Mouse (Mus musculus) frontal cortex, postnatal 25 days (tissue): ENCODE data around the gene Rftn2.

ENCODE experiments used
- DNase-seq, 2 experiments: peaks; one replicate each; pipeline ENCODE4 v3.0.0; 2022; ENCODE audit warnings: low spot score in 2 of 2

Rftn2 gene

GRCm38 (mm10) chr1:55226011-55226857 lies at the start of gene Rftn2:
Gene Rftn2, minus strand, starts transcription at chr1:55226782.
- no peak for DNase-seq

GRCm38 (mm10) chr1:55265447-55265846 lies 38.9 kb upstream of the Rftn2 start:
- no peak for DNase-seq

- DNase-seq: no peak
Observed at GRCm38 (mm10) chr1:55264385-55264784, 37.8 kb upstream of the Rftn2 start.

- DNase-seq: no peak
Observed at GRCm38 (mm10) chr1:55246374-55246773, 19.8 kb upstream of the Rftn2 start.

- DNase-seq: no peak
Observed at GRCm38 (mm10) chr1:55239237-55239636, 12.7 kb upstream of the Rftn2 start.

- DNase-seq: no peak
Observed at GRCm38 (mm10) chr1:55238496-55238895, 11.9 kb upstream of the Rftn2 start.

GRCm38 (mm10) chr1:55237643-55238161 lies 11.1 kb upstream of the Rftn2 start:
- DNase-seq: no peak

GRCm38 (mm10) chr1:55236890-55237642 lies 10.5 kb upstream of the Rftn2 start, which contains the start of gene Mars2:
Gene Mars2, plus strand, starts transcription at chr1:55237177.
- DNase-seq: peak; percentile 86 to 92

GRCm38 (mm10) chr1:55236487-55236886 lies 9.9 kb upstream of the Rftn2 start:
- no peak for DNase-seq

GRCm38 (mm10) chr1:55234910-55235520 lies 8.4 kb upstream of the Rftn2 start:
- no peak for DNase-seq

- DNase-seq: no peak
Observed at GRCm38 (mm10) chr1:55228256-55228884, 1.8 kb upstream of the Rftn2 start.

GRCm38 (mm10) chr1:55227376-55227775 lies 794 bp upstream of the Rftn2 start:
- DNase-seq: no peak

- DNase-seq: no peak
Observed at GRCm38 (mm10) chr1:55225398-55225797, 1.2 kb downstream of the Rftn2 start.

- DNase-seq: no peak
Observed at GRCm38 (mm10) chr1:55224111-55224510, 2.5 kb downstream of the Rftn2 start.

GRCm38 (mm10) chr1:55223026-55223425 lies 3.6 kb downstream of the Rftn2 start:
- DNase-seq: no peak

GRCm38 (mm10) chr1:55221352-55221751 lies 5.2 kb downstream of the Rftn2 start:
- DNase-seq: no peak

- no peak for DNase-seq
Observed at GRCm38 (mm10) chr1:55217191-55217590, 9.4 kb downstream of the Rftn2 start.

- no peak for DNase-seq
Observed at GRCm38 (mm10) chr1:55215185-55215813, 11.3 kb downstream of the Rftn2 start.

- DNase-seq: no peak
Observed at GRCm38 (mm10) chr1:55213936-55214335, 12.6 kb downstream of the Rftn2 start.

- no peak for DNase-seq
Observed at GRCm38 (mm10) chr1:55213475-55213874, 13.1 kb downstream of the Rftn2 start.

GRCm38 (mm10) chr1:55212771-55213170 lies 13.8 kb downstream of the Rftn2 start:
- no peak for DNase-seq
